Mouse (Mus musculus): ENCODE measurements around the gene Arhgap27.

The Arhgap27 gene

DNA sequence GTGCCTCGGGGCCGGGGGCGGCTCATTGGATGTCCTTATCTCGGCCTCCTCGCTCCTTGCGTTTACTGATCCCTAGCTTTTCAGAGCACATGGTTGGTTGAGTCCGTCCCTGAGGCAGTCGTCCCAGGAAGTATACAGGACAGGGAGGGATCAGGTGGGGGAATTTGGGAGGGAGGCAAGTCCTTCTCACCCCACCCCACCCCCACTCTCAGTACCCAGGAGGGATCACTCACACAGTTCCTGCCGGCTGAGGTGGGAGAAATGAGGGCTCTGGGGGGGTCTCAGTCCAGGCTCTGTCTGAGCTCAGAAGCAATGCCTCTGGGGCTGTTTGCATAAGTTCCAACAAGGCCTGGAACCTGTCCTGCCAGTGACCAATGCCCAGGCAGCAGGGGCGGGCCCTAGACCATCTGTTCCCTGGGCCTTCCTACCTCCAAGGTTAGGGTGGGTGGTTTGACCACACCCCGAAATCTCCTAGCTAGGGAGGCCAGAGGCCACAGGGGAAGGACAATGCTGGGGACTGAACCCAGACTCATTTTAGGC lies 7.4 kb downstream of the Arhgap27 start:
- no peak for DNase-seq (ENCODE audit: low read depth, low spot score)

DNA sequence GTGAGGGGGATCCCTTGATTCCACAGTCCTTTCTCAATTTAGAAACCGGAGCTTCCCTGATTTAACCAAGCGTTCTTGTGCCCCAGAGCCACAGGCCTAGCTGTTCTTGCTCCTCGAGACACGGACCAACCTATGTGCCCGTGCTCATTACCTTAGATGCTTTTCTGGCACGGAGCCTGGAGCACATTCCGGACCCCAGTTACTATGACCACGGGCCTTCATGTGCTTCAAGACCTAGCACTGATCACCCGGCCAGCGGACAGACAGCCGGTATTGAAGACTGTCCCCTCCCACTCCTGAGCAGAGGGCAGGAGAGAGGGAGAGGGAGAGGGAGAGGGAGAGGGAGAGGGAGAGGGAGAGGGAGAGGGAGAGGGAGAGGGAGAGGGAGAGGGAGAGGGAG lies 8.2 kb downstream of the Arhgap27 start:
- no peak for DNase-seq (ENCODE audit: low read depth, low spot score)

DNA sequence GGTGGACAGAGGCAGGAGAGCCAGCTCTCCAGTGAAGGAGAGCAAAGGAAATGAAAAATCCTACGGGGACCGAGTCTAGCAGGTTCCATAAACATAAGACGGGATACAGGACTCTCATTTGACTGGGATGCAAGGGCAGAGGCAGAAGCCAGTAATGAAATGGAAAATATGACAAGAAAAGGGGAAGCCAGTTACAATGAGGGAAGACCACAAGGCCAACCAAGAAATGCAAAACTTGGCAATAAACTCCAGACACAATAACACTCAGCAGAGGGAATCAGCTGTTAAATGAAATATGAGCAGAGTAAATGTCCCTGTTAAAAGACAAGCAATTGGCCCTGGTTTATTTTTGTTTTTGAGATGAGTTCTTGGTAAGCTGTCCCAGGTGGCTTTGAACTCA lies 9.5 kb downstream of the Arhgap27 start:
- no peak for DNase-seq (ENCODE audit: low read depth, low spot score)

DNA sequence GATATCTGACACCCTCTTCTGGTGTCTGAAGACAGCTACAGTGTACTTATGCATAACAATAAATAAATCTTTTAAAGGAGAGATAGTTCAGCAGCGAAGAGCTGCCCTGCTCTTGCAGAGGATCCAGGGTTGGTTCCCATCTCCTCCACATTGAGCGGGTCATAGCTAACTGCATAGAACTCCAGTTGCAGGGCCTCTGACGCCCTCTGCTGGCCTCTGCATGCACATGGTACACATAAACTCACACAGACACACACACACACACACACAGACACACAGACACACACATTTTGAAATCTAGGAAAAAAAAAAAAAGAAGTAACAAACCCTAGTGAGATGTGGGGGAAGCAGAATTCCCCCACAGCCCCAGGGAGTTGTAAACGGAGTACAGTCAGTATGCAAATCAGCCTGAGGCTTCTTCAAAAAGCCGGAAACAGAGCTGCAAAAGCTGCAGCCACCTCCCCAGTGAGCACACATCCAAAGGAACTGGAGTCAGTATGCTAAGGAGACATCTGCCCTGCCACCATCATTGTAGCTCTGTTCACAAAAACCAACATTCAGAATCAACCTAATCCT lies 11.2 kb downstream of the Arhgap27 start:
- DNase-seq (ENCODE audit: low read depth, low spot score) = no peak

DNA sequence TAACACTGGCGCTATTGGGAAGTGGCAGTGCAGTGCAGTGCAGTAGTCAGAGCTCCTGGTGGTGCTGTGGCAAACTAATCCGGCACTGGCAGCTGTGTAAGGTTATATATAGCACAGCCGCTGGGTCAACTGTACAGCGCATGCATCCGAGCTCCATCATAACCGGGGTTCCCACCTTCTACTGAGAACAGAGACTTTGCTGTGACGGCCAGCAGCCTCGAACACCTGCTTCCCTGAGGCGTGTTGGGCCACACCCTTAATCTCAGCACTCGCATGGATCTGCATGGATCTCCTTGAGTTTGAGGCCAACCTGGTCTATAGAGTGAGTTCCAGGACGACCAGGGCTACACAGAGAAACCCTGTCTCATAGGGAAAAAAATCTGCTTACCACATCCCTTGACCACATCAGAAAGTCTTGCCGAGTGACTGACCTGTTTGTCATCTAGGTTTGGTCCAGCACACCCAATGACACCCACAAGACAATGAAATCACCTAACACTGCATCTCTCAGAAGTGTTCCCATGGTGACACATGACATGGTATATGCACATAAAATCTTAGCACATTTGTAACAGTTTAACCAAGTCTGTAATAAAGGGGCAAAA lies 12.7 kb downstream of the Arhgap27 start:
- DNase-seq (ENCODE audit: low read depth, low spot score) = no peak

DNA sequence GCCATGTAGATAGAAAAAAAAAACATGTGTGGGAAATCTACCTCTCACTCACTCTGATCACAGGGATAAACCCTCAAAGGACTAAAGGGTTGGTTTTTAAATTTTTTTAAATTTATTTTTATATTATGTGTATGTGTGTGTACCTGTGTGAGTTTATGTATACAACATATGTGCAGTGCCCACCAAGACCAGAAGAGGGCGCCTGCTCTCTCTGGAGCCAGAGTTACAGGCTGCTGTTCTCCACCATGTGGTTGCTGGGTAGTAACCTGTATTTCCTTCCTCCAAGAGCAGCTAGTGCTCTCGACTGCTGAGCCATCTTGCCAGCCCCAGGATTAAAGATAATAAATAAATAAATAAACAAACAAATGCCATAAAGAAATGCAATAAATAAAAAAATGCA lies 13.8 kb downstream of the Arhgap27 start:
- no peak for DNase-seq (ENCODE audit: low read depth, low spot score)

DNA sequence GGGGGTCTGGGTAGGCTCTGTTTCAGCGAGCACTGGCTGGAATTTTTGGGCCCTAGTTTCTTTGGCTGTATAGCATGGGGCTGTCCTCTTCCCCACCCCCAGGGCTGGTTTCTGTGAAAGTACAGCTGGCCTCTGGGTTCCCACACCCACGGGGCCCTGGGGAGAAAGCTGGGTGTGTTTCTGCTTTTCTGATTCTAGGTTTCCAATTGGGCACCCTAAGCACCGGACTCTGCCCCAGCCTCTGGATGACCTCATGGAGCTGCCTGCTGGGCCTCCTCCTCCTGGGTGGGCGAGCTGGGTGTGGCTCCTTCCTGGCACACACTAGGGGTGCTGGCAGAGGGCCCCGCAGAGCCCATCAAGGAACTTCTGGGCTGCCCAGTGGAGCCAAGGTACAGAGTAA lies 16.8 kb downstream of the Arhgap27 start:
- DNase-seq (ENCODE audit: low read depth, low spot score) = no peak

DNA sequence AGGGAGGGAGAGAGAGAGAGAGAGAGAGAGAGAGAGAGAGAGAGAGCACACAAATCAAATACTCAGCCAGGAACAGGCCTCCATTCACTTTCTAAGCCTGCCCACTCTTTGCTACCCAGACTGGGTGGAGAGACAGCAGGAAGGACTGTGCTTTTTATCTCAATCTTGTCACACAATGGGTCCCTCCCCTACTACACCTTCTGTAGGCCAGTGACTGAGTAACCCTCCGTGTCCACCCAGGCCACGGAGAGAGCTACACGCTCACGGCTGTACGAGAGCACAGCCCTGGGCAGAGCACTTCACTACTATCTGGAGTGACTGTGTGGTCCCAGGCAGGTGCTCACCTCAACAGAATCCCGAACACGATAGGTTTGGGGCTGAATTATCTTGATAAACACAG lies 17.3 kb downstream of the Arhgap27 start:
- no peak for DNase-seq (ENCODE audit: low read depth, low spot score)

DNA sequence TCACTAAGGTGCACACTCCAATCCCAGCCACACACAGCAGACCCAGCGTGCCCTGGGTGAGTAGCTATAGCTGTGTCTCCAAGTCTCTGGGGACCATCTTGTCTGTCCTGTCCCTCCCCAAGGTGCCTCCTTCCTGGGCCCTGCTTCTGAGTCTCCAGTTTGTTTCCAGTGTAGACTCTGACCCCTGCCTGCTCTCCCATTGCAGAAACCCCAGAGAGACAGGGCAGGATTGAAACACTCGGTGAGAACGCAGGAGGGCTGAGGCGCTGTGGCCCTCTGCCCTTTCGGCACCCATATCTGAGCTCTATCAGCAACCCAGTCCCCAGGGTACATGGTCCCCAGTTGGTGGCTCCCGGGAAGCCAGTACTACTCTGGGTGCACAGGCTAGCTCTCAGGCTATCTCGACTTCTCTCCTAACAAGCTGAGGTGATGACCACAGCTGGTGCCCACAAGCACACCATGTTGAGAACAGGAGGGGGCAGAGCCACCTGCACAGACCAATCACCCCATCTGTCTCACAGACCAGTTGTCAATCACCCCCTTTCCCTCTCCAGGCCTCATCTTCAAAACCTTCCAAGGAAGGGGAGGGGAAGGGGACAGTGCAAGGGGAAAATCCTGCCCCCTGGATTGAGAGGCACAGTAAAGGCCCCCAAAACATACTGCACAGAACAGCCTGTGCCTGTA lies 17.9 kb downstream of the Arhgap27 start:
- DNase-seq (ENCODE audit: low read depth, low spot score) = no peak

DNA sequence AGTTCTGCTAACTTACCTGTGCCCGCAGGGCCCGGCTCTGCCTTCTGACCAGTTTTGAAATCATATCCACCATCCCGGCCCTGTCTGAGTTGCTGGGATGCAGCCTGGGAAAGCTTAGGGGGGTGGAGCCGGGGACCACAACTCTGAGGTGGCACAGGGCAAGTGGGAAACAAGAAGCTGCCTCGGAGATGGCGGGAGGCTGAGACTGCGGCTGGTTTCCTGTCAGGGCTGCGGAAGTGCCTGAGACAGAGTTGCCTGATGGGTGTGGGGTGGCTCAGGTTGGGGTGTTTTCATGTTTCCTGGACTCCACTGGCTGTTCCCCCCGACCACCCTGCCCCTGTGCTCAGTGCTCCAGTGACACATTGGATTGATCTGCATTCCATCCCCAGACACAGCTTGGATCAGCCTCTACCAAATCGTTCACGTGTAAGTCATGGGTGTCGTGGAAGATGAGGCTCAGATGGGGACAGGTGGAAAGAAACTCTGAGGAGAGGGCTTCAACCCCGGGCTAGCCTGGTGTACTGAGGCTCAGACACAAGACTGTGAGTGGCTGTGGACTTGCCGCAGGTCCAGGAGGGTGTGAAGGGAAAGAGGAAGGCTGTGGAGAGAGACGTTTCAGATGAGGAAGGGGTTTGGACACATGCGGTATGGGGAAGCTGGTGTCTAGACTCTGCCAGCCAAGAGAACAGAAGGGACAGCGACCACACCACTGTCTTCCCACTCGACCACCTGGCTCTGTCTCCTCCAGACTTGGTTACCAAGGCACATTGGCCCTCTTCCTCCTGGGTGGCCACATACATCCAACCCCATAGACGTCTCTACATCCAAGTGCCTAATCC lies 18.8 kb downstream of the Arhgap27 start:
- no peak for DNase-seq (ENCODE audit: low read depth, low spot score)

DNA sequence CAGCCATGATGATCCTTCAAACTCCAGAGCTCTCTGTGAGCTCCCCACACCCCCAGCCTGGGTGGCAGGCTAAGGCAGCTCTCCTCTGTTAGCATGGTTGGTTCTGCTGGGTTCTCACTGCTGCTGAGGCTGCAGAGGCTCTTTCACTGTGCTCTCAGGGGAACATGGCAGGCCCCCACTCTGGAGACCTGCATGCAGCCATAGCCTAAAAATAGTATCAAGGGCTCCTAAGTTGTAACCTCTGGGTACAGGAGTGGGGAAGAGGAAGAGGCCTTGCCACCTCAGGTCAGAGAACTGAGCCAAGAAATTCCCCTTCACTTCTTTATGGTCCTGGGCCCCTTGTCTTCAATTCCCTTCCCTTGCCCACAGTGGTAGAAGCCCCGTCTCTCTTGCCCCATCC lies 19.6 kb downstream of the Arhgap27 start:
- no peak for DNase-seq (ENCODE audit: low read depth, low spot score)

DNA sequence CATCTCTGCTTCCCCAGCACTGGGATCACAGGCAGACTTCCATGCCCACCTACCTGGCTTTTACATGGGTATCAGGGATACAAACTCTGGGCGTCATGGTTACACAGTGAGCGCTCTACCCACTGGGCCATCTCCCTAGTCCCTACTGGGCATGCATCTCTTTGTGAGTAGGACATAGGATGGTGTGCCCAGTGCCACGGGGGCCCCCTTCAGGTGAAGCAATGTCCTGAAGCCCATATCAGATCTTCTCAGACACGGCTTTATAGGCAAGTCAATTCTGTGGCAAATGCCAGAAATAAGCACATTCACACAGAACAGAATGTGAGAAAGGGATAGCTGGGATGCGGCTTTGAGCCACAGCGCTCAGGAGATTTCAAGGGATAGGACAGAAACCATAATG lies 20.4 kb downstream of the Arhgap27 start:
- DNase-seq (ENCODE audit: low read depth, low spot score) = no peak

DNA sequence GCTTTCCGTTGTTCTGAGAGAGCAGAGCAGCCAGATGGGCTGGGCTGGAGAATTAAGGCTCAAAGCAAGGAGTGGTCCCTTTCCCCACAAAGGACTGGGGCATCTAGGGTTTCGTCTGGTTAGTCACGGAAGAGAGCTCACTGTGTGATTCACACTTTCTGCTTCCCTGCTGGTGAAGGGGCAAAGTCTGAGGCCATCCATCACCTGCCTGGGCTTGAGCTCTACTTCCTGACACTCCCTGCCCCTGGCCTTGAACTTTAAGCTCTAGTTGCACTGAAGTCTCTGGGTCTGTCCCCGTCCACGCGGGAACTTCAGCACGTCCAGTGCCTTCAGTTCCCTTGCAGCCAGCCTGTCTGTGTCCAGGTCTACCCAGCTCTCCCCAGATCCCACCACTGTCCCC lies 22.8 kb downstream of the Arhgap27 start:
- DNase-seq (ENCODE audit: low read depth, low spot score) = no peak

DNA sequence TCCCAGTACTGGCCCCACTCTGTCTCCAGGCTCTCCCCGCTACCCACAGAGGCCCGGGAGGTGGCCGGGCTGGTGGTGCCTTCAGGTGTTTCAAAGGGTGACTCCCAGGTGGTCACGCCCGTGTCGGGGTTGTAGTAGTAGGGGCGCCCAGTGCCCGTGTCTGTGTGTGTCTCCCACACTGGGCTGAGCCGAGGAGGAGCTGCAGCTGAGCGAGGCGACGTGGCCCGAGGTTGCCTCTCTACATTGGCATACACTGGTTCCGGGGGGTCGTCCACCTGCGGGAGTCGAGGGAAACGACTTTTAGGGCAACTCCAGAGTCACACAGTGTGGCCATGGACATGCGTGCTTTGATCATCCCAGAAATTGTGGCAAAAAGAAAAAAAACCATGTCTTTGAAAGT lies 23.4 kb downstream of the Arhgap27 start:
- no peak for DNase-seq (ENCODE audit: low read depth, low spot score)

DNA sequence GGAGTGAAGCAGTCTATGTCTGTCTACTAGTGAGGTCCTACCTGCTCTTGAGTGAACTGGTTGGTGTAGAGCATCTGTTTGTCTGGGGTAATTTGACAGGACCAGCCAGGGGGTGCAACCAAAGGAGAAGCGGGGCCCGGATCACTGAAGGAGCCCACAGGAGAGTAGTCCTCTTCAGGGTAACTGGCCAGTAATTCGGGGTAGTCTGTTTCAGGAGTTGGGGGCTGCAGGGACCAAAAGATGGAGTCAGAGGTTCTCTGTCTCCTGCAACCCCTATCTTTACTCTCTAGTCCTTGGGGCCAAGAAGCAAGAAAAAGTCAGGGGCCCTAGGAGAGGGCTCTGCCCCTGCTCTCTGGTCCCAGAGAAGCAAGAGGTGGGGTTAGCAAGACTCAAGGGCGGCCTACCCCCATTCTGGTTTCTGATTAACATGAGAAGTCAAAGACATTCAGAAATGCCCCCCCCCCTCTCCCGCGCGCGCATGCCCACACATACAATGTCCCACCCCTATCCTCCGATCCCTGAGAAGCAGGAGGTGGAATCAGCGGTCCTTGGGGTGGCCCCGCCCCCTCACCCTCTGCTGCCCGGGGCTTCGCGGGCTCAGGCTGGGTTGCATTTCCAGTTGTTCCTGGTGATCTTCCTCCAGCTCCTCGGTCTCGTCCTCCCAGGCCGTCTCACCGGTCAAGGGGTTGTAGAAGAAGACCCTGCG lies 23.9 kb downstream of the Arhgap27 start:
- DNase-seq (ENCODE audit: low read depth, low spot score) = no peak

DNA sequence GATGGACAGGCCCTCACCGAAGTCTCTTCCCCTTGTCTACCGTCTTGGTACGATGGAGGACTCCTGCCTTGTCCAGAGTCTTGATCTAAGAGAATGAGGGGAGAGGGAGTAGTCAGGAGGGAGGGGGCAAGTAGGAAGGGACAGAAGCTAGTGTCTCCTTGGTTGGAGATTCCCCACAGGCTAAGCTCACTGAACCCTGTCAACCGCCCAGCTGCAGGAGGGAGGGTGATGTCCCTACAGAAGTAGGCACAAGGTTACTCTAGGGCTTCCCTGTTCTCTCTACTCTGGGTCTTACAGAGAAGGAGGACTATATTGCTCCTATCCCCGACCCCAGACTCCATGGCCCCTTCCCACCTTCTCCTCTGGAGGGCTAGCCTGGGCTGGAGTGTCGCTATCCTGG lies 24.8 kb downstream of the Arhgap27 start:
- no peak for DNase-seq (ENCODE audit: low read depth, low spot score)

DNA sequence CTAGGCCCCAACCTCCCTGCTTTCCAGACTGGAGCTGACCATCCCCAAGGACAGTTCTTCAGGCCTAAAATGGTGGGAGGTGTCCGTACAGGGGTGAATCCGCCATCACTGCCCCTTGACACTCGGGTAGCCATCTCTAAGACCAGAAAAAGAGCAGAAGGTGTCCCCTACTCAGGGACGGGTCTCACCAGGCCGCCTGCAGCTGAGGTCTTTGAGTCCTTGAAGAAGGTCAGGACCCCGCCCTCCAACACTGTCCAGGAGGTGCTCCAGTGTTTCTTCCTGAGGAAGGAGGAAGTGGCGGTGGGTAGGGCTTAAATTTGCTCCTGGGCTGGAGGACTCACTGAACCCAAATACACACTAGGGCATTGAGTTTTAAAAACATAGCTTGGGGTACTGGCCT lies 25.4 kb downstream of the Arhgap27 start:
- no peak for DNase-seq (ENCODE audit: low read depth, low spot score)

DNA sequence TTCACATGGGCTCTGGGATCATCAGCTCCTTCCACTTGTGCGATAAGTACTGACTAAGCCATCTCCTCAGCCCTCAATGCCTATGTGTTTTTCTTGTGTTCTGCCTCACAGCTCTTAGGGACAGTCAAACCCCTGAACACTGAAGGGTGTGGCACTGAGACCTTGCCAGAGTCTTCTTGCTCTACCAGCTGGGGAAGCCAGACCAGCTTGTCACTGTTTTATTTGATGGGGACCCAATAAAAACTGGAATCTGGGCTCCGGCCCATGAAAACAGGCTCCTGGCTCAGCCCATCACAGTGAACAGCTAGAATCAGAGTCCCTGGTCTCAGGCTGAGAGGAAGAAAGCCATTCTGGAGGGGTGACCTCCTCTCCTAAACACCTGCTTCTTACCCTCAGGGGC lies 26.3 kb downstream of the Arhgap27 start:
- DNase-seq (ENCODE audit: low read depth, low spot score) = no peak

DNA sequence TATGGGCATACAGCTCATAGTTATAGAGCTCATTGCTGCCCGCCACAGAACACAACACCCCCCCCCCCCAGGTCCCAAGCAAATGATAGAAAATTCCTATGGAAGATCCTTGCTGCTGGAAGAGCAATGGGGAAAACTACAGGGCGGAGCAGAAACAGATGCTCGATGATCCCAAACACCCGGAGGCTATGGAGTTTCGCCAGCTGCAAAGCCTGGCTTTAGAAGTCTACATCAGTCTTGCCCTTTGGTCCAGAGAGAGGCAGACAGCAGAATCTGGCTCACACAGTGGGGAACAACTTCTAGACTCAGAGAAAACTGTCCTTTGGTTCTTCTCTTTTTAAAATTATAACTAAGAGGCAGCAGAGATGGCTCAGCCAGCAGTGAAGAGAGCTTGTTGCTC lies 27.9 kb downstream of the Arhgap27 start:
- DNase-seq (ENCODE audit: low read depth, low spot score) = no peak

DNA sequence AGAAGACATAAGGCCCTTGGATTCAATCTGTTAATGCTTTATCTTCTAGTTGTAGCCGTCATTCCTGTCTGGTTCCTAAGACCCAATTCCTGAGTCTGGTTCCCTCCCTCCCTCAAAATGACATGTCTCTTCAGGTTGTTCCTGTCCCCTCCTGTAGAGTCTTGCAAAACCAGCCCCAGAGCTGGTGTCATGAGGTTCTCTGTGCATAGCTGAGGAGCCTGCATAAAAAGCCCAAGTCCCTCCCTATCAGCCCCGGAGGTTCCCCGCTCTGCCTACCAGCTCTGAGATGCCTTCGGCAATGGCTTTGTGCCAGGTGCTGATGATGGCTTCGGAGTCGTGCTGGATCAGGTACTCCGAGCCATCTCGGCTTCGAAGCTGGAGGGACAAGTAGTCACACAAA lies 28.6 kb downstream of the Arhgap27 start:
- no peak for DNase-seq (ENCODE audit: low read depth, low spot score)

DNA sequence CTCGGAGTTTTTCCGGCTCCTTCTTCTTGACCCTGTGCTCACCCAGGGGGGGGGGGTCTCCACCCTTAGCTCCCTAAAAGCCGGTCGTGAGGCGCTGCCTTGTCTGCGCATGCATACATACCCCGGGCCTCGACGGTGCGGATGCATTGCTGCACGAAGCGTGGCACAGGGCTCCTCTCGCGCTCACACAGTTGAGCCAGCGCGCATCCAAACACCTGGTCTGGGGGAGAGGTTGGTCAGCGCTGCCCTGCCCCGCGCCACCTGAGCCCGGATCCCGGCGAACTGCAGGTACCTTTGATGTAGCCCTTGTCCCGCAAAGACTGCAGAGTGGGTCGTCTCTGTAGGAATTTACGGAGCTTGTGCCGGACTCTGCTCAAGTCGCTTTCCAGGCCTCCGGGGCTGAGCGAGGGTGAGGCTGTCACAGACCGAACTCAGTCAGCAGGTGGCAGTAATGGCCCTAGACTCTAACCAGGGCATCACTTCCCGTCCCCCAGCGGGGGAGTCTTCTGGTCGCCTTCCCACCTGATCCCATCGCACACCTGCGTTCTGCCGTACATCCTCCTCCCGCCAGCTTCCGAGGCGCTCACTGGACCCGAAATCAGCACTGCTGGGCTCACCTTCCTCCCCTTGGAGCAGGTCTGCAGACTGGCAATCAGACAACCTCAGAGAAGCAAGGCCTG lies 29.6 kb downstream of the Arhgap27 start:
- DNase-seq (ENCODE audit: low read depth, low spot score) = peak; percentile 60
